Mouse (Mus musculus): ENCODE results near the gene Nrxn1.

Nrxn1 gene

GRCm38 (mm10) chr17:90583826-90584534, 508.9 kb downstream of the Nrxn1 start:
- no peak for DNase-seq (ENCODE audit: low spot score in 2 of 2)

GRCm38 (mm10) chr17:90583196-90583595, 509.7 kb downstream of the Nrxn1 start:
- no peak for DNase-seq (ENCODE audit: low spot score in 2 of 2)

GRCm38 (mm10) chr17:90569877-90570276, 523.0 kb downstream of the Nrxn1 start:
- no peak for DNase-seq (ENCODE audit: low spot score in 2 of 2)

GRCm38 (mm10) chr17:90565186-90565585, 527.7 kb downstream of the Nrxn1 start:
- DNase-seq (ENCODE audit: low spot score in 2 of 2): no peak

GRCm38 (mm10) chr17:90556376-90556775, 536.5 kb downstream of the Nrxn1 start:
- DNase-seq (ENCODE audit: low spot score in 2 of 2): no peak

GRCm38 (mm10) chr17:90550415-90550814, 542.5 kb downstream of the Nrxn1 start:
- DNase-seq (ENCODE audit: low spot score in 2 of 2): no peak

- no peak for DNase-seq (ENCODE audit: low spot score in 2 of 2)
These were observed 546.1 kb downstream of the Nrxn1 start for GRCm38 (mm10) chr17:90546806-90547205.

GRCm38 (mm10) chr17:90544639-90545259, 548.1 kb downstream of the Nrxn1 start:
- no peak for DNase-seq (ENCODE audit: low spot score in 2 of 2)

- DNase-seq (ENCODE audit: low spot score in 2 of 2): no peak
These were observed 548.8 kb downstream of the Nrxn1 start for GRCm38 (mm10) chr17:90543986-90544638.

- no peak for DNase-seq (ENCODE audit: low spot score in 2 of 2)
These were observed 561.4 kb downstream of the Nrxn1 start for GRCm38 (mm10) chr17:90531443-90531842.

- DNase-seq (ENCODE audit: low spot score in 2 of 2): peak; percentile 32
These were observed 586.8 kb downstream of the Nrxn1 start for GRCm38 (mm10) chr17:90506026-90506425.

GRCm38 (mm10) chr17:90503999-90504398, 588.9 kb downstream of the Nrxn1 start:
- peak in 1 of 2 experiments; percentile 25 for DNase-seq (ENCODE audit: low spot score in 2 of 2)

GRCm38 (mm10) chr17:90501023-90501675, 591.7 kb downstream of the Nrxn1 start:
- peak; percentile 87 for DNase-seq (ENCODE audit: low spot score in 2 of 2)

- DNase-seq (ENCODE audit: low spot score in 2 of 2): no peak
These were observed 613.2 kb downstream of the Nrxn1 start for GRCm38 (mm10) chr17:90479531-90480250.

GRCm38 (mm10) chr17:90456748-90457147, 636.1 kb downstream of the Nrxn1 start:
- DNase-seq (ENCODE audit: low spot score in 2 of 2): no peak

GRCm38 (mm10) chr17:90455904-90456303, 637.0 kb downstream of the Nrxn1 start:
- DNase-seq (ENCODE audit: low spot score in 2 of 2): peak; percentile 80 to 81

GRCm38 (mm10) chr17:90455409-90455775, 637.5 kb downstream of the Nrxn1 start:
- DNase-seq (ENCODE audit: low spot score in 2 of 2): peak in 1 of 2 experiments; percentile 41

GRCm38 (mm10) chr17:90454738-90455408, 638.0 kb downstream of the Nrxn1 start:
- DNase-seq (ENCODE audit: low spot score in 2 of 2): peak in 1 of 2 experiments; percentile 40

GRCm38 (mm10) chr17:90454356-90454737, 638.5 kb downstream of the Nrxn1 start:
- DNase-seq (ENCODE audit: low spot score in 2 of 2): peak in 1 of 2 experiments; percentile 37

- no peak for DNase-seq (ENCODE audit: low spot score in 2 of 2)
These were observed 639.6 kb downstream of the Nrxn1 start for GRCm38 (mm10) chr17:90453280-90453679.

- DNase-seq (ENCODE audit: low spot score in 2 of 2): no peak
These were observed 640.1 kb downstream of the Nrxn1 start for GRCm38 (mm10) chr17:90452770-90453169.
